Mouse (Mus musculus) MN1 (cell line): ENCODE results near the gene Gm26992.
"Not testable (repeated sequence)": the region's sequence is repeated elsewhere in the genome, so short reads cannot be mapped to it uniquely, and the experiment has no call there.

Experiments used
- DNase-seq: peaks from one replicate; pipeline ENCODE4 v3.0.0-alpha.2; 2016; ENCODE audit warnings: low spot score

The Gm26992 gene

DNA sequence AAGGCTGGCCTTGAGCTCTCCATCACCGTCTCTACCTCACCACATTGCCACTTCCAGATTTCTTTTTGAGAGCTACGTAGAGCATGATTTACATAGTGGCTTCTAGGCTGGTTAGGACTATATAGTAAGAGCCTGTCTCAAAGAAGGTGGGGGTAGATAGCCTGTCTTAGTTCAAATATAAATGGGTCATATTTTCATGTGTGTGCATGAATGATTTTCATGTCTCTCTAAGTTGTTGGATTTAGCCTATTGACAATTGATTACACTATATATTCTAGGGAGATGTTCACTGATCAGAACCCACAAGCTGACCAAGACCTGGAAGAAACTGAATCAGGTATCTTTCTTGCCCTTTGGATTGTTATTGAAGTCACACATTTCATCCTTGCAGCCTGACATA lies at the start of gene Gm26992:
Gm26992 (plus strand) TSS at position 301 of the 400 bp plus-strand sequence.
- no peak for DNase-seq

DNA sequence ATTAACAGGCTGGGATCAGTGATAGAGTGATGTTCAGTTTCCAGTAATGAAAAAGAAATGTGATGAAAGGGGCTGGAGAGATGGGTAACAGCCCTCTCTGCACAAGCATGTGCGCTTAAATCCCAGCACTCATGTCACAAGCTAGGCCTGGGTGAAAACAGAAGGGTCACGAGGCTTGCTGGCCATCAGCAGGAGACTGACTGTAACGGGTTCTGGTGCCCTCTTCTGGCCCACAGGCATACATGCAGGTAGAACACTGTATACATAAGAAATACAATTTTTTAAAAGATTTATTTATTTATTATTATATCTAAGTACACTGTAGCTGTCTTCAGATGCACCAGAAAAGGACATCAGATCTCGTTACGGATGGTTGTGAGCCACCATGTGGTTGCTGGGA lies 47.6 kb upstream of the Gm26992 start:
- no peak for DNase-seq

DNA sequence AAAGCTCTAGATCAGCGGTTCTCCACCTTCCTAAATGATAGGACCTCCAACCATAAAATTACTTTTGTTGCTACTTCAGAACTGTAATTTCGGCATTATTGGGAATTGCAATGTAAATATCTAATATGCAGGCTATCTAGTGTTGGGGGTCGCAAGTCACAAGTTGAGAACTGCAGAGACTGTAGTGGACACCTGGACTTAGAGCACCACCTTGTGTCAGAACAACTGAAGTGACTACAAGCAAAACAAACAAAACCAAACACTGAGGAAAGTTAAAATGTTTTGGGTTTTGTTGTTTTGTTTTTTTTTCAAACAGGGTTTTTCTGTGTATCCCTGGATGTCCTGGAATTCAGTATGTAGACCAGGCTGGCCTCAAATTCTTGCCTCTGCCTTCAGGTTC lies 37.3 kb upstream of the Gm26992 start:
- no peak for DNase-seq

DNA sequence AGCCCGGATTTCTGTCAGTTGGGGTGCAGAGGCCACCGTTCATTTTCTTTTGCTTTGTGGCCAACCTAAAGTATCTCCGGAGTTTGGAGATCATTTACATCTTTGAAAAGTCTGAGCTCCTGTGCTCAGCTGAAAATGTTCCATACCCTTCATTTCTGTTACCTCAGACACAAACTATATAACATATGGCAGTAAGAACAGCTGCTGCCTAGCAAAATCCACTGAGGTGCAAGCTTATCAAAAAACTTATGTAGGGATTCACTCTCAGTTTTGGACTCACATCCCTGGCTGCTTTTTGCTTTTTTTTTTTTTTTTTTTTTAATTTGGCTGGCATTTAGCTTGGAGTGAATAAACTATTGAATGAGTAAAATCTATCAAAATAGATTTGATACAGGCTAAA lies 33.7 kb upstream of the Gm26992 start:
- no peak for DNase-seq

DNA sequence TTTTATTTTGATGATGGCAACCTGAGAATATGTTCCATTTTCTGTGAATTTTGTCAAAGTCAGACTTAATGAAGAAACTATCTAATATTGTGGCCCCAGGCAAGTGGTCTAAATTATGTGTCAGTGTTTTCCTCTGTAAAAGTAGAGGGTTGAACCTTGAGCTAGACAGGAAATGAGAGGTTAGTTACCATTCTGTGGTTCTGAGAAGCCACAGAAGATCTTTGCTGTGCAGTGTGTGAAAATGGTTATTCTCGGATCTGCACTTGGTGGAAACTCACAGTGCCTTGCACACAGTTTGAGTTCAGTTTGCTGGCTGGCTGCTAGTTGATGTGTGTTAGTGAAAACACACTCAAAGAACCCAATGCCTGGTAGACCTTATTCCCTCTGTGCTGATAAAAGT lies 28.0 kb upstream of the Gm26992 start:
- no peak for DNase-seq

DNA sequence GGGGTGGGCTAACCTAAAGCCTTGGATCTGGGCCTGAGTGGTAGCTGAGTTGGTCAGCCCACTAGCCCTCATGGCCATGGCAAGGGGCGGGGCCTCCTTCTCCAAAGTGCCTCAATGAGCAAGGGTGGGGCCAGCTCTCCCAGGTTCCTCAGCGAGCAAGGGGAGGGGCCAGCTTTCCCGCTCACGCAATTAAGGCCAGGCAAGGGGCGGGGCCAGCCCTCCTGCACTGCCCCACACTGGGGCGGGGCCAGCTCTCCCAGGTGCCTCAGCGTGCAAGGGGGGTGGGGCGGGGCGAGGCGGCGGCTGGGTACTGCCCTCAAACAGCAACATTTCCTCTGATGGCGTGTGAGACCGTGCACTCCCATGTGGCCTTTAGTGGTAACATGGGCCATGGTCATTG lies 16.8 kb upstream of the Gm26992 start:
- no peak for DNase-seq

DNA sequence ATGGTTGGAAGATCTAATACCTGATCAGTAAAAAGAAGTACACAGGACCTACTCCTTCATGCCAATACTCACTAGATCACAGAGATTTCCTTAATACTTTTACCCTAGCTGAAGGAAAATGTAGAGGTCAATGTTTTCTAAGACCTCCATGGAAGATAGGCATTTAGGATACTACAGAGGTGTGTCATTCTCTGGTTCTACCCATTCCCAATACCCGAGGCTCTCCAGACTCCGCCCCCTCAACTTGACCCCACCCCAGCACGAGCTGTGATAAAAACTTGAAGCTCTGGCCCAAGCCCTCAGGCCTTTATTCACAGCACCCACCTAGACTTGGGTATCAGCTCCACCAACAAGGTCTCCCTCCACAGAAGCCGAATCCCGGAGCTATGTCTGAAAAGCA lies 7.6 kb upstream of the Gm26992 start, which contains the start of gene Tsx:
Tsx (plus strand) TSS at position 301 of the 400 bp plus-strand sequence.
- no peak for DNase-seq

DNA sequence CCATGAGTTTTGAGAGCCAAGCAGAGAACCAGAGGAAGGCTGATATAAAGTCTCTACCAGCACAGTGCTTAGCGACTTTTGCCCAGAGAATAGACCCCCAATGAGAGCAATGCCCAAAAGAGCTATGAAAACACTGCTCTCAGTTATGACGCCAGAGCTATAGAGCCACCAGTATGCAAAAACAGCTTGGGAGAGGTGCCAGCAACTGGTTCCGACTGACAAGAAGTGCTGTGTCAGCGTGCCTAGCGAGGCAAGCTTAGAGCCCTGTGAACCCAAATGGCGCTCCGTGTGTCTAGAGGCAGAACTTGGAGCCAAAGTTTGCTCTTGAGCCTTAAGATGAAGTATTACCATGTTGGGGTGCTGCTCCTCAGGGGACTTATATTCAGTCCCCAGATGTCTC lies 5.9 kb downstream of the Gm26992 start:
- DNase-seq = no peak

DNA sequence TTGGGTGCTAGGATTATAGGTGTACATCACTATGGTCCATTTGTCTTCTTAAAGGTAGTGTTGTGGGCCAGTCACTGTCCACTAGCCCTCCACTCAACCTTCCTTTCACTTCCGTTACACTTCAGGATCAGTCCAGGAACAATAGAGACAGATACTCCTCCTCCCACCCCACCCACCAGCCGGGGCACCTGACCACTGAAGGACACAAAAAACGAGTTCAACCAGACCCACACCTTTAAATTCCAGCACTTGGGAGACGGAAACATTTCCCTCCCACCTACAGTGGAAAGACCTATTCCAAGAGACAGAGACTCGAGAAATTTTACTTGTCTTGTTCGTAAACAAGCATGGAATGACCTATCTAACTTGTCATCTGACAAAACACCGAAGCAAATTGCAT lies 10.5 kb downstream of the Gm26992 start:
- DNase-seq = no peak

DNA sequence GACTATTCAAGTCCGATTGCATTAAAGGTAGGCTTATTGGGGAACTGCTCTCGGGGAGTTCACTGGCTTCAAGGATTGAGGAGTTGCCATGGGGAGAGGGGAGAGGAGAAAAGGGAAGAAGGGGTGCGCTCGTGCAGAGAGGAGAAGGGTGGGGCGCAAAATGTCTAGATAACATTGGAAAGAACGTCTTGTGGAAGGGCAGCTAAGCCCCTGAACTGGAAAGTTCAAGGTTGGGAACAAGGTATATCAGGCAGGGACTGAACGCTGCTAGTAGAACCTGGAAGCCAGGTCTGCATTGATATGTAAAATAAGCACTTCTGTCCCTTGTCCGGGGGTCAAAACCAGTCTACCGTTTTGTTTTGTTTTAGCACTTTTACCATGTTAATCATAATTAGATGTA lies 16.2 kb downstream of the Gm26992 start:
- no peak for DNase-seq

DNA sequence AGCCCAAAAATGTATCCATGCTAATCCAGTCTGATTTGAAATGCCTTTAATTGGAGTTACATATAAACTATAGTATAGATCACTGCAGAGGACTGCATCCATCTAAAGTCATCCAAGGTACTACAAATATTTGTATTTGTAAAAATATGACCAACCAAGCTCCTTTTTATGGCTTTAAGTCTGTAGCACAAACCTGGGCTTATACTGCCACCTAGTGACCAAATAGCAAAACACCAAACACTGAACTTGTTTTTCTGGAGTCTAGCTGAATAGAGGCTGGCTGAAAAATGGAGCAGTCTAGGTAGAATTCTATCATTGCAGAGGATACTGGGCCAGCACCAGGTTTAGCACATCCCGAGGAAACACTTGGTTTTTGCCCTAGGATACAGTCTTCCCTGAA lies 19.0 kb downstream of the Gm26992 start:
- peak; percentile 60 for DNase-seq

DNA sequence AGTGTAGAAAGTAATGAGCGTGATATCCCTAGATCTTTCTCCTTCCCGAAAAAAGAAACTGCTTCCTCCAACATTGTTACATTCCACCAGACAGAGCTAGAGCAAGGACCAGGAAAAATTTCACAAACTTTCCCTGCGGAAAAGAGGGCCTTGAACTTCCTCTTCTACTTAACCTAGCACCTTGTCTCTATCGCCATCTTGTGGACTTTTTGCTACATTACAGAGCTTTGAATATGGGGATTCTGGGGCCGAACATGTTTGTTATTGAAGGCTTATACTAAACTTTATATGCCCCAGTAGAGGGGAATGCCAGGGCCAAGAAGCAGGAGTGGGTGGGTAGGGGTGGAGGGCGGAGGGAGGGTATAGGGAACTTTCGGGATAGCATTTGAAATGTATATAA lies 21.9 kb downstream of the Gm26992 start:
- DNase-seq = peak; percentile 64

DNA sequence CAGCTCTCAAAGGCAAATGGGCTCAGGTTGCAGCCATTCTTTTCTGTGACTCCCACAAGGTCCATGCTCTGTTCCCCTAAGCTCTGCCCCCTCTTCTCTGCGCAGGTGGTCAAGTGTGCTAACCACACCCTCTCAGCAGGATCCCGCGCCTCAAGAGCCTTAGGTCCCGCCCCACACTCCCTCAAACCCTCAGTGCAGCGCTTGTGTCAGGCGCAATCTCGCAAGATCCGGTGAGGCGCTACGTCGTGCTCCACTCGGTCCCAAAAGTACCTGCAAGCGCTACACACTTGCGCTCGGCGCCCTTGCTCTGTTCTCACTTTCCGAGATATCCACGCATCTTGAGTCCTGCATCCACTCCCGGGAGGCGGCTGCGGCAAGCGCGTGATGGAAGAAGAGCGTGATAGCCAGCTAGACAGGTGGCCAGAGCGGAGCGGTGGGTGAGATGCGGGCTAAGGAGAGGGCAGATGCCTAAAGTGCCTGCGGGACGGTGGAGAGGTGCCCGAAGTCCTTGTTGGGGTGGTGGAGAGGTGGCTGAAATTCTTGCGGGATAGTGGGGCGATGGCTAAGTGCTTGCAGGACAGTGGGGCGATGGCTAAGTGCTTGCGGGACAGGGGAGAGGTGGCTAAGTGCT lies 25.8 kb downstream of the Gm26992 start:
- DNase-seq = no peak

DNA sequence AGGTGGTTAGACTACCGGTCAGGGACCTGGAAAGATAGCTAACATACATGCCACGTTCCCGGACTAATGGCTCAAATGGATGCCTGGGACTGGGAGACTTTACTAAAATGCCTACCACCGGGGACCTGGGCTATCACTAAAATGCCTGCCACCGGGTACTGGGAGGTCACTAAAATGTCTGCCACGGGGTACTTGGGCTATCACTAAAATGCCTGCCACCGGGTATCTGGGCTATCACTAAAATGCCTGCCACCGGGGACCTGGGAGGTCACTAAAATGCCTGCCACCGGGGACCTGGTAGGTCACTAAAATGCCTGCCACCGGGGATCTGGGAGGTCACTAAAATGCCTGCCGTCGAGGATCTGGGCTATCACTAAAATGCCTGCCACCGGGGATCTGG lies 26.6 kb downstream of the Gm26992 start:
- not testable (repeated sequence) for DNase-seq

DNA sequence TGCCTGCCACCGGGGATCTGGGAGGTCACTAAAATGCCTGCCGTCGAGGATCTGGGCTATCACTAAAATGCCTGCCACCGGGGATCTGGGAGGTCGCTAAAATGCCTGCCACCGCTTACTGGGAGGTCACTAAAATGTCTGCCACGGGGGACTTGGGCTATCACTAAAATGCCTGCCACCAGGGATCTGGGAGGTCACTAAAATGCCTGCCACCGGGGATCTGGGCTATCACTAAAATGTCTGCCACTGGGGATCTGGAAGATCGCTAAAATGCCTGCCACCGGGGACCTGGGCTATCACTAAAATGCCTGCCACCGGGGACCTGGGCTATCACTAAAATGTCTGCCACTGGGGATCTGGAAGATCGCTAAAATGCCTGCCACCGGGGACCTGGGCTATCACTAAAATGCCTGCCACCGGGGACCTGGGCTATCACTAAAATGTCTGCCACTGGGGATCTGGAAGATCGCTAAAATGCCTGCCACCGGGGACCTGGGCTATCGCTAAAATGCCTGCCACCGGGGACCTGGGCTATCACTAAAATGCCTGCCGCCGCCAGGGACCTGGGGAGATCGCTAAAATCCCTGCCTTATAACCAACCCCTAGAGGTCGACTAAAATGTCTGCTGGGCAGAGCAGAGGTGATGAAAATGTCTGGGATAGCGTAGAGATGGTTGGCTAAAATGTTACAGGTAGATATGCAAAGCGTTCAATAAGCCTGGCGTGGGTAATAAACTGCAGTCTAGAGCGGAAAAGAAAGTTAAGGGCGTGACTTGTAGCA lies 27.3 kb downstream of the Gm26992 start:
- DNase-seq = not testable (repeated sequence)

DNA sequence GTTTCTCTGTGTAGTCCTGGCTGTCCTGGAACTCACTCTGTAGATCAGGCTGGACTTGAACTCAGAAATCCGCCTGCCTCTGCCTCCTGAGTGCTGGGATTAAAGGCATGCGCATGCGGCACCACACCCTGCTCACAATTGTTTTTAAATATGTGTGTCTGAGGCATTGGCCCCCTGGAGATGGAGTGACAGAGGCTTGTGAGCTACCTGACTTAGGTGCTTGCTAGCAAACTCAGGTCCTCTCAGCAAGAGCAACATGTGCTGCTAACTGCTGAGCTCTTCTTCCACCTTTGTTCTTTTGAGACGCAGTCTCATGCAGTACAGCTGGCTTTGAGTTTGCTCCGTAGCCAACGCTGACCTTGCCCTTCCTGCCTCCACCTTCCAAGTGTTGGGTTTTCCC lies 31.0 kb downstream of the Gm26992 start:
- DNase-seq = no peak

DNA sequence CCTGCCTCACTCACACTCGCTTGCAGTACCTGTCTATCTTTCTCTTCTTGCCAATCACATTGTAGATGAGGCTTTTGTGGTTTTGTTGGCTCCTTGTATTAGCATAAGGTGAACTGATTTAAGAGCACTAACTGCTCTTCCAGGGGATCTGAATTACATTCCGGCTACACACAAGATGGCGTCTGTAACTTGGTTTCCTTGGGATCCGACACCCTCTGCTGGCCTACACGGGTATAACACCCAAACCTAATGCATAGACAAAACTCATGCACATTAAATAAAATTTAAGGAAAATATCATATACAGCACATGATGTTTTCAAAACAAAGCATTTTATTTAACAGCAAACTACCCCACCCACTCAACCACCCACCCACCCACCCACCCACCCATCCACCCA lies 38.2 kb downstream of the Gm26992 start:
- no peak for DNase-seq

DNA sequence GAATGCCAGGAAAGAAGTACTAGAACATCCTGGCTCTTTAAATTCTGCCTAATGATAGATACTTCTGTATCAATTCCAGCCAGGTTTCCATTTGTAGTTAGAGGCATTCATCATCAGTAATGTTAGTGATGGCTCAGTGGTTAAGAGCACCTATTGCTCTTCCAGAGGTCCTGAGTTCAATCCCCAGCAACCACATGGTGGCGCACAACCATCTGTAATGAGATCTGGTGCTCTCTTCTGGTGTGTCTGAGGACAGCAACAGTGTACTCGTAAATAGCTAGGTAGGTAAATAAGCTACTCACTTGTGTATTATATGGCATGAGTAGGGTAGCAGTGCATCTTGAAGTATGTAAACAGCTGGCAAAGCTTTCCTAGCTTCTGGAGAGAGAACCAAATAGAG lies 47.2 kb downstream of the Gm26992 start:
- no peak for DNase-seq

DNA sequence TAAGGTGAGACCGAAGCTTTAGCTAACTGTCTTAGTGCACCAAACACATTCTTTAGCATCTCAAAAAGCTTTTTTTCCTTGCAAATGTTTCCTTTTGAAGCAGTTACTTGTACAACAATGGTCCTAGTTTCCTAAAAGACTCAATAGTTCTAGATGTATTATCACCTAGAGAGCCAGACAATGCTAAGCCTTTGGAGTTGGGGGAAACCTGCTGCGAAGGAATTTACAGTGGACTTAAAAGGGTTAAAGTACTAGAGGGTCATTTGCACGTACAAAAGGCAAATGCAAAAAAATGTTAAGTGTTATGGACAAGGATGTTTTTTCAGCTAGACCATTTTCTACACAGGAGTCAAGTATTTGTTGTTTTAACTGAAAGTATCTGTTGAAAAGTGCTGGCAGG lies 50.5 kb downstream of the Gm26992 start:
- no peak for DNase-seq

DNA sequence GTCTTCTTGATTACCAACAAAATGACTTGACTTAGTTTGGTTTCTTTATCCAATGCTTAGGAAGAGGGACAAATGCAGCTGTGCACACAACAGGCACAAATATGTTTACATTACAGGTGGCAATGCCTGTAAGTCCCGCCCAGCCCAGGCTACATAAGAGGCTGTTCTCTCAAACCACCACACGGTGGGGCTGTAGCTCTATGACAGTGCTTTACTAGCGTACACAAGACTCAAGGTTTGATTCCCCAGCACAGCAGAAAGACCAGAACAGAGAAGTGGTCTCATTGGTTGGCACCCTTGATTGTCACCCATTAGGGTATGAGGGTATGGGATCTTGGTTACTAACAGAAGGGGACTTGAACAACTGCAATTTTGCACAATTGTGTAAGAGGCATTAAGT lies 55.7 kb downstream of the Gm26992 start:
- DNase-seq = peak; percentile 73

DNA sequence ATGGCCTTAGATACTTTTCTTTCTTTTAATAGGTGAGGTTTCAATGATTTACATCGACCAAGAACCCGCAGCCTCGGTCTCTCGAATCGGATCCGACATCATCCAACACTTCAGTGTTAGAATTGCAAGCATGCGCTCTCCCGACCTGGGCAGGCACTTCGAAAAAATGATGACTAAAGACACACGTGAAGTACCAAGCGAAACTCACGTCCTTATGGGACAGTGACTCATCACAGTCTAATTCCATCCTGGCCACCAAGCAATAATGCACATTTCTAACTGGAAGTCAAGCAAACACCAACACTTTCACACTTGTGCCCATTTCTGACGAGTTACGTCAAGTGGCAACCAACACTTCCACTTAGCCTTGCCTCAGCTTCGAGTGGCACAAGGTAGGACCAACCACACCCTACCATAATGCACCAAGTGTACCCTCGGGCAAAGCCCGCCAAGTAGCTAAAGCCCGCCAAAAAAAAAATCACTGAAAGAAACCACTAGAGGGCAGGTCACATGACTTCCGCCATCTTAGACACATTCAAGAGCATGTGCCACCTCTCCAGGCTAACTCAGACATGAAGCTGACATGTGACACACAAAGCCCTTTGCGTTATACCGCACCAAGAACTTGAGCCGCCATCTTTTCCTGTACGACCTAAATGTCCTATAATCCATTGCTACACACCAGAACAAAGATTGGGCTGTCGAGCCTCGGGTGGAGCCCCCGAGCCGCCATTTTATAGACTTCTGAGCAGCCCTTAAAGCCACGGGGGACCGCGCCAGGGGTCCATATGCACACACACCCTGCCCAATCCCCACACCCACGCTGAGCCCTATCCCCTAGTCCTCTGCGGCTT lies 59.7 kb downstream of the Gm26992 start:
- peak; percentile 80 for DNase-seq

DNA sequence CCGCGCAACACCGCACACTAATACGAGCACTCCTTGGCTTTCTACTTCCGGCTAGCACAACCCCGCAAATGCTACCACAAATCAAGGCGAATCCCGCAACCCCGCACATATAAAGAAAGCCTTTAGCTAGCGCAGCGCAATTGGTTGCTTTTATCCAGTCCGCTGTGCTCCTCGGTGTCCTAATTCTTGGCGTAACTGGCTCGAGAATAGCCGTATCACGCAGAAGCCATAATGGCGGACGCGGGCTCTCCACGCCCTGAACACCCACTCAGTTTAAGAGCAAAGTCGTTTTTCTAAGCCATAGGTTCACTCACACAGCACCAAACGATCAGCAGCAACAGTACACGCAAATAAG lies 60.3 kb downstream of the Gm26992 start:
- no peak for DNase-seq

DNA sequence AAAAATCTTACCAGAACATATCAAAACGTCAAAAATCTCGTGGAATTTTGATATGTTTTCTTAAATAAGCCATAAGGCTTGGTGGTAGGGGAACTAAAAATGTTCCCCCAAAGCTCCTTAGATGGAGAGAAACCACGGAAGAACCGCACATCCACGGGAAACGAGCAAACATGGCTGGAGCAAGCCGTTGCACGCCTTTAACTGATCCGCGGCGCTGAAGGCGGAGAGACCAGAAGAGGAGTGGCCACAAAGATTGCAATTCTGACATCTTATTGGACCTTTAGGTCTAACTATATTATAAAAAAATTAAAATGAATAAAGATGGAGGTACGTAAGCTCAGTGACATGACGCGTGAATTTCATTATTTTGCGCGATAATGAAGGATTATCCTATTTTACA lies 61.2 kb downstream of the Gm26992 start:
- peak; percentile 71 for DNase-seq
